Mouse (Mus musculus): ENCODE measurements around the gene Trpm1. TPM values are rescaled to one million over a fixed set of nuclear protein-coding genes. Genes with fewer than 3 reads are reported as not detected.

Gene Trpm1
- total RNA-seq, 2 experiments from 2014 or later, result 6.3 TPM; not detected in 1

GRCm38 (mm10) chr7:64161990-64162389, 8.4 kb downstream of the Trpm1 start:
- no peak for ATAC-seq (replicated peaks; ENCODE audit: low FRiP score, low TSS enrichment, poor library complexity, severe bottlenecking)

- ATAC-seq (replicated peaks; ENCODE audit: low FRiP score, low TSS enrichment, poor library complexity, severe bottlenecking), result no peak
Observed at GRCm38 (mm10) chr7:64163086-64163485, 9.5 kb downstream of the Trpm1 start.

- ATAC-seq (replicated peaks; ENCODE audit: low FRiP score, low TSS enrichment, poor library complexity, severe bottlenecking), result no peak
Observed at GRCm38 (mm10) chr7:64163890-64164289, 10.3 kb downstream of the Trpm1 start.

- ATAC-seq (replicated peaks; ENCODE audit: low FRiP score, low TSS enrichment, poor library complexity, severe bottlenecking), result peak; percentile 72
Observed at GRCm38 (mm10) chr7:64164997-64165396, 11.4 kb downstream of the Trpm1 start.

- ATAC-seq (replicated peaks; ENCODE audit: low FRiP score, low TSS enrichment, poor library complexity, severe bottlenecking), result no peak
Observed at GRCm38 (mm10) chr7:64166025-64166424, 12.4 kb downstream of the Trpm1 start.

GRCm38 (mm10) chr7:64166724-64167123, 13.1 kb downstream of the Trpm1 start:
- no peak for ATAC-seq (replicated peaks; ENCODE audit: low FRiP score, low TSS enrichment, poor library complexity, severe bottlenecking)

GRCm38 (mm10) chr7:64179310-64179709, 25.7 kb downstream of the Trpm1 start:
- ATAC-seq (replicated peaks; ENCODE audit: low FRiP score, low TSS enrichment, poor library complexity, severe bottlenecking), result no peak

- no peak for ATAC-seq (replicated peaks; ENCODE audit: low FRiP score, low TSS enrichment, poor library complexity, severe bottlenecking)
Observed at GRCm38 (mm10) chr7:64185203-64185931, 31.7 kb downstream of the Trpm1 start.

GRCm38 (mm10) chr7:64185932-64186312, 32.3 kb downstream of the Trpm1 start:
- no peak for ATAC-seq (replicated peaks; ENCODE audit: low FRiP score, low TSS enrichment, poor library complexity, severe bottlenecking)

- ATAC-seq (replicated peaks; ENCODE audit: low FRiP score, low TSS enrichment, poor library complexity, severe bottlenecking), result peak; percentile 69
Observed at GRCm38 (mm10) chr7:64192261-64192943, 38.8 kb downstream of the Trpm1 start.

GRCm38 (mm10) chr7:64193476-64193875, 39.8 kb downstream of the Trpm1 start:
- ATAC-seq (replicated peaks; ENCODE audit: low FRiP score, low TSS enrichment, poor library complexity, severe bottlenecking), result no peak

- no peak for ATAC-seq (replicated peaks; ENCODE audit: low FRiP score, low TSS enrichment, poor library complexity, severe bottlenecking)
Observed at GRCm38 (mm10) chr7:64196114-64196513, 42.5 kb downstream of the Trpm1 start.

GRCm38 (mm10) chr7:64208700-64209099, 55.1 kb downstream of the Trpm1 start:
- ATAC-seq (replicated peaks; ENCODE audit: low FRiP score, low TSS enrichment, poor library complexity, severe bottlenecking), result no peak

- no peak for ATAC-seq (replicated peaks; ENCODE audit: low FRiP score, low TSS enrichment, poor library complexity, severe bottlenecking)
Observed at GRCm38 (mm10) chr7:64212870-64213269, 59.2 kb downstream of the Trpm1 start.

GRCm38 (mm10) chr7:64214066-64214465, 60.4 kb downstream of the Trpm1 start:
- no peak for ATAC-seq (replicated peaks; ENCODE audit: low FRiP score, low TSS enrichment, poor library complexity, severe bottlenecking)

GRCm38 (mm10) chr7:64215613-64216012, 62.0 kb downstream of the Trpm1 start:
- ATAC-seq (replicated peaks; ENCODE audit: low FRiP score, low TSS enrichment, poor library complexity, severe bottlenecking), result no peak

GRCm38 (mm10) chr7:64217428-64217827, 63.8 kb downstream of the Trpm1 start:
- ATAC-seq (replicated peaks; ENCODE audit: low FRiP score, low TSS enrichment, poor library complexity, severe bottlenecking), result no peak

- no peak for ATAC-seq (replicated peaks; ENCODE audit: low FRiP score, low TSS enrichment, poor library complexity, severe bottlenecking)
Observed at GRCm38 (mm10) chr7:64219765-64220164, 66.1 kb downstream of the Trpm1 start.

GRCm38 (mm10) chr7:64223215-64223614, 69.6 kb downstream of the Trpm1 start:
- no peak for ATAC-seq (replicated peaks; ENCODE audit: low FRiP score, low TSS enrichment, poor library complexity, severe bottlenecking)

- no peak for ATAC-seq (replicated peaks; ENCODE audit: low FRiP score, low TSS enrichment, poor library complexity, severe bottlenecking)
Observed at GRCm38 (mm10) chr7:64226339-64227194, 72.9 kb downstream of the Trpm1 start.

Measured in megakaryocyte-erythroid progenitor cell, adult 5-6 weeks (primary cell).